Mouse (Mus musculus): ENCODE measurements around the gene Scarb1. TPM values are rescaled to one million over a fixed set of nuclear protein-coding genes. Genes with fewer than 3 reads are reported as not detected.

Gene Scarb1
- polyA plus RNA-seq, 1 experiment, result 13.2 TPM

DNA sequence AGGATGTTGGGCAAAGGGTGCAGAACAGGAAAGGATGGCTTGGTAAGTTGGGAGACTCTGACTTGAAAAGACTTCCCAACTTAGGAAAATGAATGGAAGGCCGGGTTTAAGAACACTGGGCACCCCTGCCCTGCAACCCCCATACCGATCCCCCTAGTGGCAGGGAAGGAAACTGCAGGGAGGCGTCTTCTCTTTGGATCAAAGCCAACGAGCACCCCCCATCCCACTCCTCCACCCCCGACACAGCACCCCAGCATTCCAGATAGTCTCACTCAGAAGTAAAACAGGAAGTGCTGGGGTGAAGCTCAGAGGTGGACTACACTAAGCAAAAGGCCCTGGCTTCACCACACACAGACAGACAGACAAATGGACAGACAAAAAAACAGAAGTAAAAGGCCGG, 62.6 kb downstream of the Scarb1 start:
- DNase-seq (ENCODE audit: low read depth, low spot score), result no peak
- WGBS, result 28% methylated on average over 6 of the region's 6 CpGs

DNA sequence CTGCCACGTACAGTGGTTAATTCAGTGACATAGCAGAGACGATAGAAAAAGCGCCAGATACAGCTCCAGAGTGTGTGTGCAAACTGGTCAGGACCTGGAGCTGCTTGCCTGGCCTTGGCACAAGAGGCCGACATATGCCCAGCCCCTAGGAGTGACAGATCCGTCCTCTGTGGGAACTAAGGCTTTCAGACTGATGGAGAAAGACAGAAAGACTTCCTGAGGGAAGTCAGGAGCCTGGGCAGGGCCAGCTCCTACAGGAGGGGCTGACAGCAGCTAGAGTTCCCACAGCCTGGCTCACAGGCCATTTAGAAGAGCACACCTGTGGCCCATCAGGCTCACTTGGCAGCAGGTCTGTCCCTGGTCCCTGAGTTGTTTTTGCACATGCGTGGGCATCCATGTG, 63.6 kb downstream of the Scarb1 start:
- DNase-seq (ENCODE audit: low read depth, low spot score), result no peak
- WGBS, result 92% methylated on average over 6 of the region's 6 CpGs

DNA sequence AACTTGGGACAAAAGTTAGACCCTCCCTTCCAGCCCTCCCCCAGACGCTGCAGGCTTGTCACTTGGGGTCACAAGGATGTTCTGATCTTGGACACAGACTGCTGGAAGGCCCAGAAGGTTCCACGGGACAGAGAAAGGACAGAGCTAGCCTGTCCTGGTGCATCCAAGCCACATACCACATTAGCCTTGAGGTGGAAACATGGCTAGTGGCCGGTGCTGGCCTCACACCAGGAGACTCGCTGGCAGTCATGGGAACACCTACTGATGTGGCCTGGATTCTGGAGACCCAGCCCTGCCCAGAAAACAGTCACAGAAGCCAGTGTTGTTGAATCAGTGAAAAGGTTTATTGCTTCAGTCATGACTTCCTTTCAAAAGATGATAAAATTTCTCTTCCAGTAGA, 64.1 kb downstream of the Scarb1 start:
- DNase-seq (ENCODE audit: low read depth, low spot score), result no peak
- 94% methylated on average over 4 of the region's 4 CpGs for WGBS

DNA sequence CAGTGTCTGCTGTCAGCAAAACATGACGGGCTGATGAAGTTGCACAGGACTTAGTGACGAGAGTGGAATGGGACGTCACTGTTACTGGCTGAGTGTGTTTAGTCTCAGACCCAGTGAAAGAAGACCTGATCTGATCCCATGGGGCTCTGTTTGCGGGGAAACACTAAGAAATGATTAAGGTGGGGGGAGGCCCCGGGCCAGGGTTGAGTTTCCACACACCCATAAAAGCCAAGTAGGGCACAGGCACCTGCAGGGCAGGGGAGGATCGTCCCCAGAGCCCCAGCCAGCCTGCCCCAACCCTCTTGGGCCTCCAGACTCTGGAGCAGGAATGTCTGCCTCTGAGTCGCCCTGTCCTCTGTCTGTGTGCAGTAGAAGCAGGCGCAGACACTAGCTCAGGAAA, 65.6 kb downstream of the Scarb1 start:
- DNase-seq (ENCODE audit: low read depth, low spot score), result no peak
- WGBS, result 68% methylated on average over 8 of the region's 8 CpGs

DNA sequence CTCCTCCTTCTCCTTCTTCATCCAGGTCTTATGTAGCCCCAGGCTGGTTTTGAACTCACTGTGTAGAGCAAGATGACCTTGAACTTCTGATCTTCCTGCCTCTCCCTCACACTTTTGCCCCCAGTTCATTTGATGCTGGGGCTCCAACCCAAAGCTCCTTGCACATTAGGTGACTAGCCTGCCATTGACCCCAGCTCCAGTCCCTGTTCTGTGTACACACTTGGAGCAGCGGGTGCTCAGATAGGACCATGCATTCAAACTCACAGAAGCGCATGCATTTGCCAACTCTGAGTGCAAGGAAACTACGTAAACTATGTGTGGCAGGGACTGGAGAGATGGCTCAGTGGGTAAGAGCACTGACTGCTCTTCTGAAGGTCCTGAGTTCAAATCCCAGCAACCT, 66.1 kb downstream of the Scarb1 start:
- WGBS, result 81% methylated on average over 3 of the region's 3 CpGs
- DNase-seq (ENCODE audit: low read depth, low spot score), result no peak

DNA sequence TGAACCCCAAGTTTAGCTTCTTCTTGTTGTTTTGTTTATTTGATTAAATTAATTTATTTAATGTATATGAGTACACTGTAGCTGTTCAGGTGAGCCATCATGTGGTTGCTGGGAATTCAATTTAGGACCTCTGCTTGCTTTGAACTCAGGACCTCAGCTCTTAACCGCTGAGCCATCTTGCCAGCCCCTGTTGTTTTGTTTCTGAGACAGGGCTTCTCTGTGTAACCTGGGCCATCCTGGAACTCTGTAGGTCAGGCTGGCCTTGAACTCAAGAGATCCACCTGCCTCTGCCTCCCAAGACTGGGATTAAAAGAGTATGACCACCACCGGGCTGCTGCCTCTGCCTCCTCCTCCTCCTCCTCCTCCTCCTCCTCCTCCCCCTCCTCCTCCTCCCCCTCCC, 66.7 kb downstream of the Scarb1 start:
- WGBS, result 78% methylated on average over 2 of the region's 2 CpGs
- no peak for DNase-seq (ENCODE audit: low read depth, low spot score)

DNA sequence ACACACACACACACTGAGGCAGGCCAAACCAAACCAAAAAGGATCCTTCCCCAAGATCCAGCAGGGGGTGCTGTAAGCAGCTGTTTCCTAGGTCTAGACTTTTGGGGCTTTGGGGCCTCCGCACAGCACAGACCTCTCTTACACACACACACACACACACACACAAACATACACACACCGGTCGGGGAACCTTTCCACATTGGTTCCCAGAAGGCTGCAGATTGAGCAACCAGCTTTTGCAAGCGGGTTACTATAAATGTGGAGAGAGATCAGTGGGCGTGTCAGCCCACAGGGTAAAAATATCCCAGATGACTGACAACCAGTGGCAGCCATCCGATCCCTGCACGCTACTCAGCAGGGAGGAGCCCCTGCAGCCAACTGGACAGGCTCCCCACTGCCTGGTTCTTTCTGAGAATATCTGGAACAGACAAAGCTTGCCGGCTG, 67.2 kb downstream of the Scarb1 start:
- DNase-seq (ENCODE audit: low read depth, low spot score), result no peak
- 10% methylated on average over 8 of the region's 8 CpGs for WGBS

DNA sequence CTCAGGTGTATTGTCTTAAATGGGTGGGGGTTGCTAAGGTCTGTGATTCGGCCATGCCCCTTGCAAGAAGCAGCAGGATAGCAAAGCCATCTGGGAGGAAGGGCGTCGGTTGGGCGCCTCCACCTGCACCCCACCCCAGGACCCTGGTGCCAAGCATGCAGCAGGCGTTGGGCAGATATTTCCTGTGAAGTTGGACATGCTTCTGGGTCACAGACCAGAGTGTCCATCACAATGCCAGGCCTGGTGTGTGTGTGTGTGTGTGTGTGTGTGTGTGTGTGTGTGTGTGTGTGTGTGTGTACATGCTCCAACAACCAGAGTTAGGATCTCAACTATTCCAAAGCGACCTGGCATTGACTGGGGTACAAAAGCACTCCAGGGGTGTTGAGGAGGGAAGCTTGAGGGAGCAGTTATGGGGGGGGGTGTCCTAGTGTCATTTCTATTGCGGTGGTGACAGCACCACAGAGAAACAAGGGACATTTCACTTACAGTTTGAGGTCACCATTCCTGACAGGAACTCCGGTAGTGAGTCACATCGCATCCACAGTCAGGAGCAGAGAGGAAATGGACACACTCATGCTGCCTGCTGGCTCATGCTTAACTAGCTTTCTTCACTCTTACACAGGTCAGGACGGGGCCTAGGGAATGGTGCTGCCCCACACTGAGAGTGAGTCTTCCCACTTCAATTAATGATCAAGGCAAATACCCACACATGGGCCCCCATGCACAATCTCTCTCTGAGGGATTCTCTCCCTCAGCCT, 68.5 kb downstream of the Scarb1 start:
- 72% methylated on average over 10 of the region's 10 CpGs for WGBS
- no peak for DNase-seq (ENCODE audit: low read depth, low spot score)

DNA sequence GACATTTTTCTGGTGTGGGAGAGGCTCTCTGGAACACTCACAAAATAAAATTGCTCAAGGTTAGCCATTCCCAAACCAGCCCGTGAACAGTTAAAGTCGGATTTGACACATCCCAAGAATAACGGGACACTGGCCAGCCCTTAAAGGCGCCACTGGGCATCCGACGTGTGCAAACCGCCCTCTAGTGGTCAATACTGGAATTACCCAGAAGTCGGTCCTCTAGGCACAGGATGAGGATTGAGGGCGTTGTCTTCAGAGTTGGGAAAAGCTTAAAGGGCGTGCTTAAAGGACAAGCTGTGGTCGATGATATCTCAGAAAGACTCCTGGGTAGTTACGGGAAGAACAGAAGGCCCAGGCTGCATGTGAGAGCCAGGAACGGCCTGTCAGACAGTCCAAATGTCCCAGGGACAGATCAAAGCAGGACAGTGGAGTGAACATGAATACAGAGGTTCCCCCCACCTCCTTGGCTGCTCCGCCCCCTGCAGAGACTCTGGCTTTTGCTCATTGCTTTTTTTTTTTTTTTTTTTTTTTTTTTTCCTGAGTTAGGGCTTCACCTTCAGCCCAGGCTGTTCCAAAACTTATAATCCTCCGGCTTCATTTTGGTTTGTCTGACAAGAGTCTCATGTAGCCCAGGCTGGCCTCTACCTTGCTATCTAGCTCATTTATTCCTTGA, 69.2 kb downstream of the Scarb1 start:
- 11% methylated on average over 15 of the region's 15 CpGs for WGBS
- peak; percentile 68 for DNase-seq (ENCODE audit: low read depth, low spot score)

DNA sequence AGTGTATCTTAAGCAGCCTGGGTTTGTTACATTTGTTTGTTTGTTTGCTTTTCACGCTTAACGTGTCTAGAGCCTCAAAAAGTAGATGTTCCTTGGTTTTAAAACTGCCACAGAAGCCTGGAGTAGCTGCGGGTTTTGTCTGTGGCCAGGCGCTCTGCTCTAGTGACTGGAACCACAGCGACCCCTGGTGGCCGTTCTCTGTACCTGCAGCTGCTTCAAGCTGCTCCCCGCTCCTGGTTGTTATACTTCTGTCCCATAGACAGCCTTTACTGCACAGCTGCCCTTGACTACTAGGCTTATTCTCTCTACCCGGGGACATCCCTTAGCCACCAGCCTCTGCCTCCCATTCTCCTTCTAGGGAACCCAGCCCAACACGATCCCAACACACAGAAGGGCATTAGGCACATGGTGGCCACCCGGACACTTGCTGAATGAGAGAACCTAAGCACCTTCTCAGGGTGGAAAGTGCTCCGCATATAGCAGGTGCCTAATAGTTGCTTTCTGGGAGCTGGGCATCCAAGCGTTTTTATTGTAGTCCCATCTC, 70.2 kb downstream of the Scarb1 start:
- no peak for DNase-seq (ENCODE audit: low read depth, low spot score)
- 11% methylated on average over 12 of the region's 12 CpGs for WGBS

DNA sequence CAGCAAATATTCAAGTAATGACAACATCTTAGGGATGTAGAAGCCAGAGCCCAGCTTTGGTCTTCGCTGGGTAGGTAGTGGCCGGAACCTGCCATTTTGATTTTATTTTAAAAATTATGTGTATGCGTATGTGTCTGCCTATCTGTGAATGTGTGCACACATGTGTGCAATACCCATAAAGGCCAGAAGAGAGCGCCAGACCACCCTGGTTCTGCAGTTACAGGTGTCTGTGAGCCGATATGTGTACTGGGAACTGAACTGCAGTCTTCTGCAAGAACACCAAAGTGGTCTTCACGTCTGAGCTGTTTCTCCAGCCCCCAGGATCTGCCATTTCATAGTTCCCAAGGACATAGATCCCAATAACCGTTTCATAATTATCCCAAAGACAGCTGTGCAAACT, 71.1 kb downstream of the Scarb1 start:
- DNase-seq (ENCODE audit: low read depth, low spot score), result no peak
- WGBS, result 82% methylated on average over 7 of the region's 7 CpGs

DNA sequence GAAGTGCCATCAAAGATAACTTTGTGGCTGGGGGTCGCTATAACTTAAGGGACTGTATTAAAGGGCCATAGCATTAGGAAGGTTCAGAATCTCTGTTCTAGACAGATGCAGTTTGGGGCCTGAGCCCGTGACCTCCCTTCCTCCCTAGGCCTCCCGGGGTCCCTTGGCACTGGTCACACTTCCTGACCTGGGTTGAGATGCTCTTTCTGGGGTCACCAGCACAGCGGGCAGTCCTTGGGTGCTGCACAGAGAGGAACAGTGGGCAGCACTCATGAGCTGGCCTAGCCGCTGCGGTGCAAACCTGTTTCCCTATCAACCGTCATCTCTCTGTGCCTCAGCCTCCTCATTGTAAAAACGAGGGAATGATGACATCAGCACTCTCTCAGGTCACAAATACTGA, 71.5 kb downstream of the Scarb1 start:
- DNase-seq (ENCODE audit: low read depth, low spot score), result no peak
- WGBS, result 84% methylated on average over 8 of the region's 8 CpGs

DNA sequence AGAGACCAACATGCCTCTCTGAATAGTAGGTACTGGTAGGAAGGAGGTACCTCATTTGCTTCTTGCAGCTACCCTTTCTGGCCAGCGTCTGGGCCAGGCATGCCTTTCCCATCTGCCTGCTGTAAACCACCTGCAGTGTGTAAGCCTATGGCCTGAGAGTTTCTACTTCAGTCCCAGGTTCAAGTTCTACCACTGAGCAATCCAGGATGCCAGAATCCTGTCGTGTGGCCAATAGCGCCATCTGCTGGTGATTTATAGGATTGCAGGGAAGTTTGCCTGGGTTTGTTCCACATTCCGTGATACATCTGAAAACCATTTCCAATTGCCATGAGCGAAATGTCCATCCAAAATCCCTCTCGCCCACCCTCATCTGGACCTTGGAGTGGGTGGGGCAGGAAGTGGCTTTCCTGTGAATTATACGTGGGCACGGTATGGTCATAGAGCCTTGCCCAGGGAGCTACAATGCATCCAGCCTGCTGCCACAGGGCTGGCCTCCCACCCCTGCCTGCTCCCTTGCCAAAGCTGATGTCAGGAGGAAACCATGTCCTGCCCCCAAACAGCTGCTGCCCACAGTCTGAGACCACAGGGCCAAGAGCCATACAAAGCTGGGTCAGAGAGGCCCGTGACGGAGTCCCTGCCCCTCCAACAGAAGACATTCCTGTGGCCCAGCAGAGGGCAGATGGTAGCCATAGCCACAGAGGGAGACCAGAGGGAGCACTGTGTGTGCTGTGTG, 72.7 kb downstream of the Scarb1 start:
- DNase-seq (ENCODE audit: low read depth, low spot score), result no peak
- WGBS, result 11% methylated on average over 10 of the region's 10 CpGs

DNA sequence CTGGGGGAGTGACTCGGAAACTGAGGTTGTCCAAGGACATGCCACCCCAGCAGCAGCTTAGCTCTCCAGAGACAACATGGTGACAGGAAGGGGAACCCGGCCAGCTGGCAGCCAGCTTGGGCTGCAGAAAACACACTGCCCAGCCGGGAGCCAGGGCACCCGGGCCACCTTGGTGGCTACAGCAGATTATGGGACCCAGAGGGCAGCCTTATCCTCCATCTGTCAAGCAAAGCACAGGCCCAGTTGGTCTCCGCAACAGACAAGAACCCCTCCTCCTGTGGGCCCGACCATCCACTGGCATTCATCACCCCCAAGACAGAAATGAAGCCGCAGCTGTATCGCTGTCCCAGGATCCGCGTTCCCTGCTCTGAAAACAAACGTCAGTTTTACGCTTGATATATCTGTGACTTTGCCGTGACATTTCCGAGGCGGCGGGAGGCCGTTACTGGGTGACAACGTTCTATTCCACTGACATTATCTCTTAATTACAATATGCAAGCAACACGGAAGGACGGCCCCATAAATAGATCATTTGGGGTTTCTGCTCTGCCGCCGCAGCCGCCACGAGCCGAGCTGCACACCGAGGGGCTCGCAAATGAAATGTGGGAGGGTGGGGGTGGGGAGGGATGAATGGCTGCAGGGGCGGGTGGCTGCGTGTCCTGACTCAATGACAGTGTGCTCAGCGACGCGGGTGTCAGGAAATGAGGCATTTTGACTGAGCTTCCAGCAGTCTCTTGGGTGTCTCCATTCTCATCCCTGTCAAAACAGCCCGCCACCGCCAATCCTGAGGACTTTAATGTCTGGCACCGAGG, 73.5 kb downstream of the Scarb1 start:
- no peak for DNase-seq (ENCODE audit: low read depth, low spot score)
- WGBS, result 45% methylated on average over 35 of the region's 35 CpGs

DNA sequence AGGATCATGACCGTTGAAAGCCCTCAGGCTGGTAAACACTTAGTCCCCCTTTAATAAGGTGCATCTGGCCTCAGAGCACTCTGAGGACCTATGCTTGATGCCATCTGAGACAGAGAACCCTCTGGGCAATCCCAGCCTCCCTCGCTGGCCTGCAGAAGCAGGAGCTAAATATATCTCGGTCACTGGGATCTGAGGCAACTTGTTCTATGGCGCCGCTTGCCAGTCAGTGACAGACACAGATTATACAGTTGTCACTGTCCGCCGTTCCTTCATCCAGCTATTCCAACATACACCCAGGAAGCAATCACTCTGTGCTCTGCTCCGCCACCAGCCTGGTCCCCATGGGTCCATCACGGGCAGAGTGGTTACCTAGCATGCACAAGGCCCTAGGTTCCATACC, 74.8 kb downstream of the Scarb1 start:
- no peak for DNase-seq (ENCODE audit: low read depth, low spot score)
- 84% methylated on average over 9 of the region's 9 CpGs for WGBS

DNA sequence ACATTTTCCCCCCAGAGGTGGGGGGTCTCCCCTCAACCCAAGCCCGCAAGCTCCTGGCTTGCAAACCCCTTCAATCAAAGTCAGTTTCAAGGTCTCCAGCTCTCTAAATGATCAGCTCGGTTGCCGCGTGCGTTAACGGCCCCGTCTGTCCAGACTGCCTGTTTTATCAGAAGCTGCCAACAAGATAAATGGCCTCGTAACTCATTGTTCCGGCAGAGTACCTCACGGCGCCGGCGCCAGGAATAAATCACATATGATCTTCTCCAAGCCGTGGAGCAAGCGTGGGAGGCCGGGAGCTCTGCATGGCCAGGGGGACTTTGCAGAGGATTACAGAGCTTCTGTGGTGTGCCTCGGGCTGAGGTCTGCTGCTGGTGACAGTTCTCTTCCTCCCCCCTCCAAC, 76.2 kb downstream of the Scarb1 start:
- 12% methylated on average over 17 of the region's 17 CpGs for WGBS
- no peak for DNase-seq (ENCODE audit: low read depth, low spot score)

DNA sequence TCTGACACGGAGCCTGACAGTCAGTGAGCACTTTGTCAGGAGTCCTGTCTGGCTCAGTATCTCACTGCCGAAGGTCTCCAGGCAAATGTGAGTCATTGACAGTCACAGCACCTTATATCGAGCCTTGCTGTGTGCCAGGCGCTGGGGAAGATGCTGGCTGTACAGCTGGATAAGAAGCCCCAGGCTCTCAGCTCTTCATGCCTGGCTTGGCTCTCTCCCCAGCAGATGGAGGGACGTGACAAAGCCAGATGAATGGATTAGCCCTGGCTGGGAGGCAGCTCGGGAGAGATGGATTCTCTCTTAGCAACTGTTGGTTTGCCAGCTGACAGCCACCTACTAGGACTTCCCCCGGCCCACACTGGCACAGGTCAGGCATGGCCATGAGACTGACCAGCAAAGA, 78.3 kb downstream of the Scarb1 start:
- WGBS, result 56% methylated on average over 7 of the region's 7 CpGs
- no peak for DNase-seq (ENCODE audit: low read depth, low spot score)

DNA sequence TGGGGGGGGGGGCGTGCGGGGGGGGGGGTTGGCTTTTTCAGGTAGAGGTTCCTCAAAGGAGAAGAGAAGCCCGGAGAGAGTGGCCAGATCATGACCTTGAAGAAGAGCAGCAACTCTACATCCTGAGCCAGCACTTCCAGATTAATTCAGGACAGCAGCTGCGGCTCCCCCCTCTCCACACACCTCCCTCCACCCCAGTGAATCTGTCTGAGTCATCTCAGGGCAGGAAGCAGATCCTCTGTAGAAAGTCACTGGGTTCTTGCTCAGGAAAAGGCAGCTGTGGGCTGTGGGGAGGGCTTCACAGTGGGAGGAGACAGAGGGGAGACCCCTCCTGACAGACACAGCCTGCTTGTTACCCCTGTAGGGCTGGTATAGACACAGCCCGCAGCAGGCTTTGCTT, 87.0 kb downstream of the Scarb1 start:
- WGBS, result 24% methylated on average over 4 of the region's 5 CpGs
- no peak for DNase-seq (ENCODE audit: low read depth, low spot score)

DNA sequence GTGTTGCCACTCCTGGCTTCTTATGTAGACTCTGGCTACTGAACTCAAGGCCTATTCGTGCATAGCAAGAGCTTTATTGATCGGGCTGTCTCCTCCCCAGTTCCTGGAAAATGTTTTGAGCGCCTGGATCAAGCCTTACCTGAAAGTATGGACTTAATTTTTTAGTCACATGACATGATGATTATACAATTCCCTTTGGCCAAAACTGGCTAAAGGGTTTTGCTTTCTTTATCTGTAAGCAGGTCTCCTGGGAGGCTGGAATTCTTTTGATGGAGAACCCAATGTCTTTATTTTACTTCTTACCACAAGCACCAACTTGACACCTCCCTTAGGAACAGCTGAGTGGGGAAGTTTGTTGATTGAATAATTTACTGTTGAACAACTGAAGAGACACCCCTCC, 87.4 kb downstream of the Scarb1 start:
- 91% methylated on average over 3 of the region's 3 CpGs for WGBS
- DNase-seq (ENCODE audit: low read depth, low spot score), result no peak

DNA sequence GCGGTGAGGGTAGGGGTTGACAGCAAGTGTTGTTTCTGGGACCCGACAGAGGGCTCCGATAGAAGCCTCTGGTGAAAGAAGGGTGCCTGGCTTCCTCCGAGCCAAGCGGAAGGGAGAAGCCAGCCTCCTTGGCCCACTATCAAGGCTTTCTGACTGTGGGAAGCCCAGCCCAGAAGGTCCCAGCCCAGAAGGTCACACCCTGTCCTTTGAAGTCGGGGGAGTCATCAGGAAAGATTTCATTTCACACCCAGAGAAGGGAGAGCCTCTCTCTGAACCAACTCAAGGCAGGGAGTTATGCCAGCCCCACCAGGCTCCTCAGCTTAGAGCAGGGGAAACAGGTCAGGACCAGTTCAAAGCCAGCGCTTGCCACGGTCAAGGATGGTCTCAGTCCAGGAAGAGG, 88.2 kb downstream of the Scarb1 start:
- WGBS, result 15% methylated on average over 8 of the region's 8 CpGs
- no peak for DNase-seq (ENCODE audit: low read depth, low spot score)
